Mouse (Mus musculus) lung, adult 2 months (tissue): Measurements from ENCODE around the gene Rapgef3.

ENCODE experiments used
- CTCF ChIP-seq: fragments of 200-500 bp; IDR thresholded peaks from 2 replicates; pipeline ENCODE4 v1.5.1; 2011; ENCODE audit warnings: mild to moderate bottlenecking, low read length, control low read depth; ENCODE audit not compliant: insufficient read depth
- POLR2A ChIP-seq: fragments of 200-500 bp; IDR thresholded peaks from 2 replicates; pipeline ENCODE4 v1.6.1; 2011; ENCODE audit warnings: low read depth, mild to moderate bottlenecking, control low read depth, low read length, borderline replicate concordance; ENCODE audit errors: extremely low read depth

DNA sequence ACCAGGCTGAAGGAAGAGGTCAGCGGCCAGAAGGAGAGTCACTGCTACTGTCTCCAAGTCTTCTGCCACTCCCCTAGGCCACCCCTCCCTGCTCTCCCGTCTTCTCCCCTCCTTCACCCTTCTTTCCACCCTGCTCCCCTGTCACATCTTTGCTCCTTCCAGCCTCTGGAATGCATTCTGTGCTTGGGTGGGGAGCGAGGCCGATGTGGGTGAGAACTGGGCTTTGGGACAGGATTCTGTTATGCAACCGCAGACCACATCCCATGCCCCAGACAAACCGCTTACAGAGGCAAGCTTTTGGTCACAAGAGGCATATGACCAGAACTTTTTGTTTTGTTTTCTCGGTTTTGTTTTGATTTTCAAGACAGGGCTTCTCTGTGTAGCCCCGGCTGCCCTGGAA lies 40.7 kb downstream of the Rapgef3 start:
- TF ChIP-seq POLR2A (no peak), CTCF (no peak)
